Mouse (Mus musculus): ENCODE measurements around the gene Lonrf2. TPM values are rescaled to one million over a fixed set of nuclear protein-coding genes. Genes with fewer than 3 reads are reported as not detected.

The Lonrf2 gene
- total RNA-seq, 2 experiments from 2014 or later: 0.31 TPM; not detected in 1

GRCm38 (mm10) chr1:38842861-38843260, 6.3 kb upstream of the Lonrf2 start:
- no peak for ATAC-seq (replicated peaks; ENCODE audit: poor library complexity, severe bottlenecking)

GRCm38 (mm10) chr1:38839944-38840343, 3.4 kb upstream of the Lonrf2 start:
- no peak for ATAC-seq (replicated peaks; ENCODE audit: poor library complexity, severe bottlenecking)

- ATAC-seq (replicated peaks; ENCODE audit: poor library complexity, severe bottlenecking): no peak; the same call in 1 of the 2 replicates
These were observed 689 bp downstream of the Lonrf2 start for GRCm38 (mm10) chr1:38835568-38836476.

- no peak for ATAC-seq (replicated peaks; ENCODE audit: poor library complexity, severe bottlenecking)
These were observed 1.6 kb downstream of the Lonrf2 start for GRCm38 (mm10) chr1:38834899-38835298.

- no peak for ATAC-seq (replicated peaks; ENCODE audit: poor library complexity, severe bottlenecking)
These were observed 11.6 kb downstream of the Lonrf2 start for GRCm38 (mm10) chr1:38824926-38825325.

GRCm38 (mm10) chr1:38823851-38824250, 12.7 kb downstream of the Lonrf2 start:
- ATAC-seq (replicated peaks; ENCODE audit: poor library complexity, severe bottlenecking): no peak

GRCm38 (mm10) chr1:38819691-38820090, 16.8 kb downstream of the Lonrf2 start:
- ATAC-seq (replicated peaks; ENCODE audit: poor library complexity, severe bottlenecking): no peak

- ATAC-seq (replicated peaks; ENCODE audit: poor library complexity, severe bottlenecking): no peak
These were observed 18.8 kb downstream of the Lonrf2 start for GRCm38 (mm10) chr1:38817671-38818070.

GRCm38 (mm10) chr1:38817268-38817667, 19.2 kb downstream of the Lonrf2 start:
- no peak for ATAC-seq (replicated peaks; ENCODE audit: poor library complexity, severe bottlenecking)

GRCm38 (mm10) chr1:38816306-38816705, 20.2 kb downstream of the Lonrf2 start:
- ATAC-seq (replicated peaks; ENCODE audit: poor library complexity, severe bottlenecking): no peak

- ATAC-seq (replicated peaks; ENCODE audit: poor library complexity, severe bottlenecking): no peak
These were observed 29.4 kb downstream of the Lonrf2 start for GRCm38 (mm10) chr1:38807121-38807520.

GRCm38 (mm10) chr1:38800402-38800801, 36.1 kb downstream of the Lonrf2 start:
- no peak for ATAC-seq (replicated peaks; ENCODE audit: poor library complexity, severe bottlenecking)

GRCm38 (mm10) chr1:38799304-38799703, 37.2 kb downstream of the Lonrf2 start:
- no peak; the same call in 1 of the 2 replicates for ATAC-seq (replicated peaks; ENCODE audit: poor library complexity, severe bottlenecking)

- no peak for ATAC-seq (replicated peaks; ENCODE audit: poor library complexity, severe bottlenecking)
These were observed 39.6 kb downstream of the Lonrf2 start for GRCm38 (mm10) chr1:38796936-38797335.

GRCm38 (mm10) chr1:38795496-38795895, 41.0 kb downstream of the Lonrf2 start:
- no peak for ATAC-seq (replicated peaks; ENCODE audit: poor library complexity, severe bottlenecking)

- no peak for ATAC-seq (replicated peaks; ENCODE audit: poor library complexity, severe bottlenecking)
These were observed 45.3 kb downstream of the Lonrf2 start for GRCm38 (mm10) chr1:38791016-38791810.

- no peak for ATAC-seq (replicated peaks; ENCODE audit: poor library complexity, severe bottlenecking)
These were observed 46.4 kb downstream of the Lonrf2 start for GRCm38 (mm10) chr1:38789988-38790602.

GRCm38 (mm10) chr1:38788904-38789303, 47.6 kb downstream of the Lonrf2 start:
- ATAC-seq (replicated peaks; ENCODE audit: poor library complexity, severe bottlenecking): 0 out of 2 replicates have a peak, but pooled peaks have one; percentile 31

- peak; percentile 79 for ATAC-seq (replicated peaks; ENCODE audit: poor library complexity, severe bottlenecking)
These were observed 49.1 kb downstream of the Lonrf2 start for GRCm38 (mm10) chr1:38787443-38787842.

GRCm38 (mm10) chr1:38786358-38786757, 50.2 kb downstream of the Lonrf2 start:
- no peak for ATAC-seq (replicated peaks; ENCODE audit: poor library complexity, severe bottlenecking)

GRCm38 (mm10) chr1:38778271-38778670, 58.2 kb downstream of the Lonrf2 start:
- ATAC-seq (replicated peaks; ENCODE audit: poor library complexity, severe bottlenecking): no peak
